Mouse (Mus musculus): Measurements from ENCODE around the gene Rbfox1.

The Rbfox1 gene

DNA sequence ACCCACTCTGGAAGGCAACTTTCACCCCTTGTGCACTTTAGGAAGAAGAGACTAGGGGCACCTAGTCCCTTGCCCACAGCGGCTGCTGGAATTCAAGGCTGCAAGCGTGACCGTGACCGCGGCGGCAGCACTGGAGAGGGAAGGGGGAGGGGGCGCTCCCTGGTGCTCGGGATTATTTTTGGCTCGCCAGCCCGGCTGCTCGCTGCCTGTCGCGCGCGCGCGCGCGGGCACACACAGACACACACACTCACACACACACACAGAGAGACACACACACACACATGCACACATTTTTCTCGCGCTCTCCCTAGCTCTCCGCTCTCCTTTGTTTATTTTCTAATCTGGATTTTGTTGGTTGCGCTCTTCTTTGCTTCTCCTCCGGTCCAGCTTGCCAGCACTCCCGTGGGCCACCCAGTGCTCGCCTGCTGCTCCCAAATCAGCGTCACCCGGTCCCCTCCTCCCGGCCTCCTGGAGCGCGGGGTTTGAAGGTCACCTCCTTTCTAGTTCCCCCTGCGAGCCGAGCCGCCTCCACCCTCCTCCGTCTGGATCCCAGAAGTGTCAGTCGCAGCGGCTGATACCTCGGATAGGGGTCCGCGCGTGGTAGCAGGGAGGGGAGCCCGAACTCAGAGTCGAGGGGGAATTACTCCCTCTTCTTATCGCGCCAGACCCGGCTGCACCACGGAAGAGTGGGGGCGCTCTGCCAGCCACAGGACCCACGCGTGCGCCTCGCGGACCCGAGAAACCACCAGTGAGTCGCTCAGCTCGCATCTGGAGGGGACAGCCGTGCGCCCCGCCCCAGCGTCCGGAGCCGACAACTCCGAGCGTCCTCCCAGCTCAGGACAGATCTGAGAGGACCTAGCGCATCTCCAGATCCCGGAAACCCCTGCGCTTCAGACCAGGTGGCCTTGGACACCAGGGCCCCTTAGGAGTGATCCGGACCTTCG is at the start of gene Rbfox1:
TSS of gene Rbfox1 (plus strand) at position 610 of the 944 bp plus-strand sequence.
- DNase-seq (ENCODE audit: low read depth) = no peak

DNA sequence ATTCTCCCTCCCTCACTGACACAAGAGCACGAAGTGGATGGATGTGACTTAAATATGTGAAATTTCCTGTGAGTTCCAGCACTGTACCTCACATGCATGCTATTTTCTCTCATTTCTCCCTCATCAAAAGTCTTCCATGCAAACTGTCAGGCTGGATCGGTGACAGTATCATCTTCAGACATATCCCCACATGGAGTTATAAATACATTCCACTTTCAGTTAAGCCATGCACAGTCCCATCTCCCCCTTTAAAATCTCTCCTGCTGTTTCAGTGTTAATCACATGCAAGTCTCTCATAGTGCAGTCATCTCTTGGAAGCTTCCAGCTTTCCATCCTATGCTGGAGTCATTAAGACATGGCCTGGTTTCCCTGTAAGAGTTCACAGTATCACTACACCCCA is 48.4 kb upstream of the Rbfox1 start:
- DNase-seq (ENCODE audit: low read depth) = no peak

DNA sequence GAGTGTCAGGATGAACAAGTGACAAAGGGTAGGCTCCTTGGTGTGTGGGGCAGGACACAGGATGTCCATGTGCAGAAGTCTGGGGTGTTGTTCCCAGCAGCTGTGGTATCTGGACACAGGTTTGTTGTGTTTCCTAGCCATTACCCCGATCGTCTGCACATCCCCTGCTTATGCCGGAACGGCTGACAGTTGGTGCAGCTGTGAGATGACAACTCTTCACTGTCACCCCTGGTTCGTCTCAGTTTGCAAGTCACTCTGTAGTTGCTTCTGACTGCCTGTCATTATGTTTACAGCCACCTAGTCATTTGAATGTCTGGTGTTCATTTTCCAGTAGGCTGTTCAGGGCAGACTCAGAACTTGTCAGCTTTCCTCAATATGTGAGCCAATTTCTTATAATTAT is 44.0 kb upstream of the Rbfox1 start:
- no peak for DNase-seq (ENCODE audit: low read depth)

DNA sequence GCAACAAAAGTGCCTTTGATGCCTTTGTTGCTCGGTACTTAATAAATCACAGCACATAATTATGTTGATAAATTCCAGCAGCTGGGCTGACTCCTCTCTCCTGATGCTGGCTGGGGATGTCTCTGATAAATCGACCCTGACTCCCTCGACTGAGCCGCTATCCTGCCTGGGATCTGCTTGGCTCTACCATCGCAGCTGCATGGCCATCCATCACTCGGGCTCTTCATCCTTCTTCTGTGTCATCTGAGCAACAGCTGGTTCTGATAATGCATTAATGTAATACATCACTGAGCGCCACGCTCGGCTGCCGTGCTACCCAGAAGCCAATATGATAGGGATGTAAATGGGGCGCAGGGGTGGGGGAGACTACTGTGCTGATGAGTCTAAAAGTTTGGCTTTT is 39.5 kb upstream of the Rbfox1 start:
- no peak for DNase-seq (ENCODE audit: low read depth)

DNA sequence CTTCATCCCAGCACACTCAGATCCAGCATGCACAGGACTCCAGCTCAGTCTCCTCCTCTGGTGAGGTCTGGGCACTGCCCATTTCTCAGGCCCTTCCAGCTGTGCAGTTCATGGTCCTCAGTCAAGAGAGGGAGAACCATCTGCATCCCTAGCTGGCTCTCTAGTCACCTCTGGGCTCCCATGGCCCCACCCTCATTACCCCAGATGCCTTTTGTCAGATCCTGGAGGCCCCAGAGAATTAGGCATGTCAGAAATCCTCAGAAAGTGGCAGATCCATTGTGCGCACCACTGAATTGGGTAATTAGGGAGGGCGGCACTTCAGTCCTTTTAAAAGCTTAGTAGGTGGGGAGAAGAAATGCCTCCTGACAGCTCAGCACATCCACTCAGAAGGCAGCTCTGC is 32.1 kb upstream of the Rbfox1 start:
- no peak for DNase-seq (ENCODE audit: low read depth)

DNA sequence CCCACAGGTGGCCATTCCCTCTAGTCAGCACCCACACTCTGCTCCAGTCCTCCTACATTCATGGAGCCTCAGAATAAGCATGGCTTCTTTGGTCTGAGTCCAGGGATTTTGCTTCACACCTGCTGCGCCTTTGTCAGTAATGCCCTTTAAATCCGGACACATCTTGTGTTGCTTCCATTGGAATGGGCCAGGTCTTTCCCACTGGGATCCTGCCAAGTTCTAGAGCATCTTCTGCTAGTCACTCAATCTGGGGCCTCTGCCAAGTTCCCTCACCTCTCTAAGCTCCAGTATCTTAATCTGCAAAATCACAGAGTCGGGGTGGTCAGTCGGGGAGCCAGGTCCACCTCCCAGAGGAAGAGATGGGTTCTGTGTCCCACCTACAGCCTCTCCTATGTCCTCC is 20.8 kb upstream of the Rbfox1 start:
- DNase-seq (ENCODE audit: low read depth) = no peak

DNA sequence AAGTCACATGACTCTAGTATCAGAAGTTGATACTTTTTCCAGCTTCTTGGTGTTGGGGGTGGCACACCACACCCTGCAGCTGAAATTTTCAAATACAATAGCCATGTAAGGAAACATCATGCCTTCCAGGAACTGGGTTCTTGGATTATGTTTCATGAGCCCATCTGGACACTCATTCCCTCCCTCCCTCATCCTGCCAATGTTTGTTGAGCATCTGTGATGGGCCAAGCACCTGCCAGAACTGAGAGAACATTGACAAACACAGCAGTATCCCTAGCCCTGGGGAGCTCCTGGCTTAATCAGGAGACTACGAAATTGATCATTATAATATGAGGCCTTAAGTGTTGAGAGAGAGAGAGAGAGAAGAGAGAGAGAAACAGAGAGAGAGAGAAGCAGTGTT is 18.2 kb upstream of the Rbfox1 start:
- DNase-seq (ENCODE audit: low read depth) = no peak

DNA sequence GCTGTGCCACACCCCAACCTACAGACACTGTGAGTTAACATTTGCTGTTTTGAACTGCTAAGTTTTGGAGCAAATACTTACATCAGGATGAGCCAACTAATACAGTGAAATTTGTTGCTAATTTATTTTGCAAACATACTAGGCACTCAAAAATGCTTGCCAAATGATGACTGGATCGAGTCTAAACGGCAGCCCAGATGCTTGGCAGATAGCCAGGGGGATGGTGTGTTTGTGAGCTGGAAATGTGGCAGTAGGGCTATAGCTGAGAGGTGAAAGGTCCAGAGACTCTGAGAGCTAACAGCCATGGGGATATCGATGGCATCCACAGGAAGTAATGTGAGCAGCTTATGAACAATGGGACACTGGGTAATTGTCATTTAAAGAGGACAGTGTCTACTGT is 14.8 kb upstream of the Rbfox1 start:
- no peak for DNase-seq (ENCODE audit: low read depth)

DNA sequence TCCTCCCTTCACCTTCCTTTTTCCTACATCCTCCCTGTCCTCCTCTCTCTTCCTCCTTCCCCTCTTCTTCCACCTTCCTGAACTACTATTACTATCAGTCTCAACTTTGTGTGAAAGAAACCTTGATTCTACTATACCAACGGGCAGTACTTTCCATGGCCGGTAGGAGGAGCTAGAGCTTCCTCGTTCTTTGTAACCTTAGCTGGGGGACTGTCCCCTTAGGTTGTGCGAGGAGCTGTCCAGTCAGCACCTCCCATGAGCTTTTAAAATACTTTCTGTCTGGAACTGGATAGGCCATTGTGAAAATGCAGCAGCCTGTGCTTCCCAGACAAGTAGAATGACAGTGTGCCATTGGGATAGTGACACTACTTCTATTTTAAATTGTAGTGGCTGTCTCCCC is 3.3 kb upstream of the Rbfox1 start:
- DNase-seq (ENCODE audit: low read depth) = peak; percentile 33

DNA sequence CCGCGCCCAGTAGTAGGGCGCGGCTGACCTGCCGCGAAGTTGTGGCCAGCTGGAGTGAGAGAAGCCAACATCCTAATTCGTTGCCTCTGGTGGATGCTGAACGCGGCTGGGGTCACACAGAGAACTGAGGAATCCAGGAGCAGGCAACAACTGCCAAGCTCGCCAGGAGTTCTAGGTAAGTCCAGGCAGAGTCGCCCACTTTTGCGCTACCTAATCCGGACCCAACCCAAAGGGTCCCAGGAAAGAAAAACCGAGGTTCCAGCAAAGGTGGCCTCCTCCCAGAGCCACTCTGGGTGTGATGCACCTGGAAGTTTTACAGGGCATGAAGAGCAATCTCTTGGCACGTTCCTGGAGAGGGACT is 515 bp downstream of the Rbfox1 start:
- no peak for DNase-seq (ENCODE audit: low read depth)

DNA sequence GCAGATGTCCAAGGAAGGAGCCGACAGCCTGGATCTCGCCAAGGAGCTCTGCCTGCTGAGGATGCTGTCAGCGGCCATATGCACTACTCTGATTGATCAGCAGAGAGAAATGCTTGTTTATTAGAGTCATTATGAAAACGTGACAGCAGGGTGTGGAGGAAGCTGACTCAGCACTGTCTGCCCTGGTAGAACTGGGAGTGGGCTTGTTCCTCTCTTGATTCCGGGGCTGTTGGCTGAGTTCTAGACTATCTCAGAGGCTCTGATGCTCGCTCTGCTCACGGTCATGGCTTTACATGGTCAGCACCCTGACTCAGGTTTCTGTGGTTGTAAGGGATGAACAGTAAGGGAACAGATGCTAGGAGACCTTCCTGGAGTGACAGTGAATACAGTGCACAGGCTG is 10.4 kb downstream of the Rbfox1 start:
- DNase-seq (ENCODE audit: low read depth) = no peak

DNA sequence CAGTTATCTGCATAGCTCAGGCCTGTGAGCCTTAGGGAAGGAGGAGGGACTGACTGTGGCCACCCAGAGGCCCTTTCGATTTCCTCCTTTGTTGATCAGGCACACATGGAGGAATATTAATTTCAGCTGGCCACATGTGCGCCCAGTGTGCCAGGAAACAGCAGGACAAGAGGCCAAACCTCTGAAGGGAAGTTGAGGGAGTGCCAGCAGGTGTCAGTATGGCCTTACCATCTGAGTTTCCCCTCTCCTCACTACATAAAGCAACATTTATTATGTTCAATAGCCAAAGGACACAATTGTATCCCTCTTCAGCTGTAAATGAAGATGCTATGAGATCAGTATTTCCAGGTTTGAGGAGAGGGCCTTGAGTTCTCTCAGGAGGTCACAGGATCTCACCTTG is 13.2 kb downstream of the Rbfox1 start:
- DNase-seq (ENCODE audit: low read depth) = no peak

DNA sequence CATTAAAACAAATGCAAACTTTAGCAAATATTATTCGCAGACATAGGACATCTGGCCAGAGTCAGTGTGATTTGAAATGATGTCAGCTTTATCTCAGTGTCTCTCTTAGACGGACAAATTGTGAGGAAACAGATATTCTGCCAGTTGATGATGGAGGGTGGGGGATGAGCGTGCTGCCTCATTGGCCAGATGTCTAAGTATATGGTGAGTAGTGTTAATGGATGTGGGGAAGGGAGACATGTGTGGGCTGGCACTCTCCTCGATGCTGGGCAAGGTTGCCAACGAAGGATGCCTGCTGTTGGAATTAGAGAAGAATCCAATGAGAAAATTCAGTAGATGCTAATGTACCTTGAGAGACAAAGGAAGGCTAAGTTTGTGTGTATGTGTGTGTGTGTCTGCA is 25.6 kb downstream of the Rbfox1 start:
- DNase-seq (ENCODE audit: low read depth) = no peak

DNA sequence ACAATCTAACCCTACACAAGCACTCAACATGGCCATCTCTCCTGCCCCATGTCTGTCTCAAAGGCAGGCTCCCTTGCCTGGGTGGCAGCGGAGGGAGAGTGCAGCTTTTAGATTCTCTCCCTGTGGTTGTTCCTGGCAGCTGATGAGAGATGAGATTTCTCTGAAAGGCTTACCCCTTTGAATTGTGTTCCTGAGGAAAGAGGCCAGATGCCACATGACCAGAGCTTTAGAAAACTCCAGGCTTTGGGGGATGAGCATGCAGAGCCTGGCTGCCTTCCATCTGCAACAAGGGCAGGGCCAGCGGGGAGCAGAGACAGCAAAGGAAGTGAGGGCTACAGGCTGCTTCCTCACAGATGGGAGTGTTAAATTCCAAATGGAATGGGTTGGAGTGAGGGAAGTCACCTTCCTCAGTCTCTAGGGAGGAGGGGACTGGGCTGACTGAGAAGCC is 26.7 kb downstream of the Rbfox1 start:
- no peak for DNase-seq (ENCODE audit: low read depth)

DNA sequence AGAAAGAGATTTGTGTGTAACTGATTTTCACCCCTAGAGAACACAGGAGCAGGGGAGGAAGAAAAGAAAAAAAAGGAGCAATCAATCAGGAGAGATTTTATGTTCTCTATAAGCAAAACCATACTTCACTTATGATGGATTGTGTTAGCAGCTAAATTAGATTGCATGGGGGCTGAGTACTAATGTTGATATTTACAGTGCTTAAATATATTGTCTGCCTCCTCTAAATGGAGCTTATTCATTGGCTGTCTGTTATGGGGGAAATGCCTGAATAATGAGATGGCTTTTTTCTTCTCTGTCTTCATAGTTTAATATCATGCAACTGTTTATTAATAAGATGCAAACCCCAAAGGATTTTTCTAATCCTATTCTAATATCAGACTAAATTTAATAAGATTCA is 32.8 kb downstream of the Rbfox1 start:
- DNase-seq (ENCODE audit: low read depth) = no peak

DNA sequence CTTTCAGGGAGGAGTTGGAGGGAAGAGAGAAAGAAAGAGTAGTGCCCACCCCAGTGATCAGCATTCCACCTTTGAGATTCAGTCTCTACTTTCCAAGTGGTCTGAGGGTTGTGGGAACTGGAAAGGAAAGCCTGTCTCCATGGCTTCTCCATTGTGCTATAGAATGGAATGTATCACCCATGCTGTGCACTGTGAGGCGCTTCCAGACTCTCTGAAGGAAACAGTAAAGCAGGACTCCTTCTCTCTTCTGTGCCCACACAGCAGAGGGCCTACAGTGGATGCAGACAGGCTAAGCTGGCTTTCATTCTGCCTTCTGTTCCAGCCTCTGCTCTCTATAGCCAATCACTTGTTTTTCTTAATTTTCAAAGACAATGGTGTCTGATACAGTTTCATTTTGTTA is 41.8 kb downstream of the Rbfox1 start:
- no peak for DNase-seq (ENCODE audit: low read depth)

DNA sequence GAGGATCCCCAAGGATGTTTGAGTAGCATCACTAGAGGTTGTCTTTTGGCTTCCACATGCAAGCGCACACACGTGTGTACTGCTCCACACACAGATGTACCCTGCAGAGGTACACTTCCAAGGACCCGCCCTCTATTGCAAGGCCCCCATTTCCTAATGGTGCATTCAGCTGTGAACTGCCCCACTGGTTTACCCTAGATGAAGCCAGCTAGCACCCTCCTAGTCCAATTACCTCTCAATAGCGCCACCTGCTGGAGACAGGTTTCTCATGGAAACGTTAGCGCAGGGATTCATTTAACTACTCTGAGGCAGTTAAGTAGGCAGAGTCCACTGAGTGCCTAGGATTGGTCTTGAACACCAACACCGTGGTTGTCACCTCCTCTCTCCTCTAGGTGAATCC is 46.5 kb downstream of the Rbfox1 start:
- DNase-seq (ENCODE audit: low read depth) = peak; percentile 30

DNA sequence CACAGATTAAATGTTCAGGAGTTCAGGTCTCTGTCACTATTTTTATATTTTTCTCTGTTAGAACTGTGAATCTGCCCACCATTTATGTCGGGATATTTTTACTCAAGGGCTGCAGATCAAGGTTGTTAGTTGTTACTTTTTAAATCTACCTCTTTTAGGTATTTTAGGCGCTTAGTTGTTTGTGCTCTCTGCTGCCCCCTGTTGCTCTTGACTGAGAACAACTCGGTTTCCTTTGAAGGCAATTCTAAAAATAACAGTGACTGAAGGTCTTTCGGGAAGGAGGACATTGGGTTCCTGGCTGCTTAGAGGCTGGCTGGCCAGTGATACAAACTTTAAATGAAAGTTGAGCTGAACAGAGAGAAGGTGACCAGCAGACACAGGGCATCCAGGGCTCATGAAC is 54.9 kb downstream of the Rbfox1 start:
- DNase-seq (ENCODE audit: low read depth) = no peak

DNA sequence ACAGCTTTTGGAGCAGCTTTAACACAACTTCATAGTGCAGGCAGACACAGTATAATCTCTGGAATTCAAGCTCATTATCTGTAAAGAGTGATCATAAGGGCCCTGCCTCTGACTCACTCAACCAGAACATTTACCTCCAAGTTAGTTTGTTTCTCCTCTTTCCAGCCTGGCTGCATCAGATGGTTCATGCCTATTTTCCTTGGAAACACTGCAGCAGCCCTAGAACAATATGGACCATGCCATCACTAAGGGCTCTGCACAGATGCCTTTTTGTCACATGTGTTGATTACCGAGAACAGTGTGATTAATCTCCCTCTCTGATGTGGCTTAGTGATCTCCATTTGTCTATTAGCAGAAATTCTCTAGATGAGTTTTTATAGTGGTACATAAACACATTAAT is 60.5 kb downstream of the Rbfox1 start:
- no peak for DNase-seq (ENCODE audit: low read depth)

DNA sequence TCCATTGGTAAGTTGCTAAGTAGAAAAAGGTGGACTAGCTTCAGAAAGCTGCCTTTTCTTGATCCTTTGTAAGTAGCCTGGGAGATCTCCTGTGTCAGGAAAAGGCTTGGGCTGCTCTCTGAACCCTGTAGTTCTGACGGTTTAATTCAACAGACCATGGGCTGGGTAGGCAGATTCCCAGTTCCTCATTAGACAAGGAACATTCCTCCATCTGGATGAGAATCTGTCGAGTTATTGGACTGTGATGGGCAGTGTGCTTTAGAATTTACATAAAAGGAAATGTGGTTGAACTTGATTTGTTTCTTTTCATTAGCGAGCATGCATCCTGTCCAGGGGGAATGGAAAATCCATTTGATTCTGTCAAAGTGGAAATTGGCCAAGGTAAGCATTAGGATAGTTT is 68.0 kb downstream of the Rbfox1 start:
- DNase-seq (ENCODE audit: low read depth) = no peak

DNA sequence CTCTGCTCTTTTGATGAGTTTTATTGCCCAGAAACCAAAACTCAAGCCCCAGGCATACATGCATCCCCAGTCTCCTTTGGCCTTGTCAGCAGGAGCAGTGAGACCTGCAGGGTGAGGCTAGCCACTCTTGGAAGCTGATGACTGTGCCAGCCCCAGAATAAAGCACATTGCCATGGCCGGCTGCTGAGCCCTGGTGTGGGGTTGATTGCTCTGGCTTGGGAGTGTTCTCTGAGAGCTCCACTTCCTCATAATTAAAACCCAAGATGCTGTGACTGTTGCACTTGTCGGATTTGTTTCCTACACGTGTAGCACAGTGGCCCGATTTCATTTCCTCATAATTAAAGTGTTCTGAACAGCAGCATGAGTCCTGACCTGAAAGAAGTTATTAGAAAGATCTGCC is 72.3 kb downstream of the Rbfox1 start:
- no peak for DNase-seq (ENCODE audit: low read depth)

DNA sequence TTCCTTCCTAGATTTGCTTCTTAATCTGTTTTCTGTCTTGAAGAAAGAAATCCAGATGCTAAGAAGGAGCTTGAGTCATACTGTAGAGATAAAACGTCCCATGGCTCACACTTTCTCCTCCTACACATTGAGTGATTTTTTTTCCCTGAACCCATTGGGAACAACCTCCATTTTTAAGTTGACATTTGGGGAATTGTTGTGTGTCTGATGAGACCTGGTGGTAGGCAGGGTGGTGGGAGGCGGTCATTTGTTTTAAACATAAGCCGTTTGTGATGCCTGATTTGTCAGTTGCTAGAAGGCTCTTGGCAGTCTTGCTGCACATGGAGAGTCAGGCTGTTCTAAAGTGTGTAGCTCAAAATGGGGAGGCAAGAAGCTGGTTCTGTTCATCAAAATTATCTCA is 76.6 kb downstream of the Rbfox1 start:
- no peak for DNase-seq (ENCODE audit: low read depth)

DNA sequence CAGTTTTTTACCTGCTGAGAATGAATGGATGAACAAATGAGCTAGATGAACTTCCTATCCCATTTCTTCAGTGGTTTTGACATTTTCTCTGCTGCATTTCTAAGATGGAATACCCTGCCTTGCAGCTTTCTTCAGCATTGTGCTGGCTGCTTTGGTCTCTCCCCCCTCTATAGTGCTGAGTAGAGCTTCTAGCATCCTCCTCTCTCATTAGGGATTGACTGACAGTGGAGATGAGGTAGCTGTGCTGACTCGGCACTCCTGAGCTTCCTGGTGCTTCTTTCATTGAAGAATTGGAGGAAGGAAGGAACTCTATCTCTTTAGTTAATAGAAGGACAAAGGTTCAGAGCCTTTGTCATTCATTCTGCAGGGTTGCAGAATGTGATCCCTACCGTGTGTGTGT is 89.0 kb downstream of the Rbfox1 start:
- no peak for DNase-seq (ENCODE audit: low read depth)

All from induced T-regulatory cell, adult 2 months (primary cell).